Mouse (Mus musculus): ENCODE results near the gene Btg1. TPM values are rescaled to one million over a fixed set of nuclear protein-coding genes. Genes with fewer than 3 reads are reported as not detected.

The Btg1 gene
- total and polyA plus RNA-seq, 2 experiments from 2014 or later: 15.2 to 21.3 TPM

- no peaks in the 10 kb centered on the region for H3K36me3 ChIP-seq (ENCODE audit: insufficient read depth, low read length)
- no peaks in the 10 kb centered on the region for H3K4me1 ChIP-seq (ENCODE audit: insufficient read depth, low read length)
- no peak for DNase-seq (ENCODE audit: low spot score)
- H3K9ac ChIP-seq (replicated peaks; ENCODE audit: low read length, poor library complexity, severe bottlenecking): no peak overlapping the region
- no peak overlapping the region for H3K4me3 ChIP-seq (ENCODE audit: low read depth, low read length)
- no peaks in the 10 kb centered on the region for H3K27me3 ChIP-seq (ENCODE audit: insufficient read depth, low read length)
- H3K4me2 ChIP-seq (ENCODE audit: low read depth, low read length, poor library complexity, severe bottlenecking): no peak overlapping the region
- TF ChIP-seq CTCF (IDR thresholded peaks at IDR 0.05): no peak
- H3K27ac ChIP-seq (ENCODE audit: low read depth, low read length): no peak overlapping the region
- no peak for ATAC-seq (ENCODE audit: low FRiP score)
- WGBS: 73% methylated on average over 3 of the region's 3 CpGs
- H3K9me3 ChIP-seq (ENCODE audit: low read length): no peaks in the 10 kb centered on the region
These were observed 14.5 kb upstream of the Btg1 start for GRCm38 (mm10) chr10:96602339-96602738.

- Histone ChIP-seq H3K27ac (ENCODE audit: low read depth, low read length) (no peak overlapping the region), H3K27me3 (ENCODE audit: insufficient read depth, low read length) (no peaks in the 10 kb centered on the region), H3K4me1 (ENCODE audit: insufficient read depth, low read length) (no peaks in the 10 kb centered on the region), H3K4me3 (ENCODE audit: low read depth, low read length) (no peak overlapping the region), H3K9me3 (ENCODE audit: low read length) (no peaks in the 10 kb centered on the region), H3K9ac (replicated peaks; ENCODE audit: low read length, poor library complexity, severe bottlenecking) (no peak overlapping the region), H3K36me3 (ENCODE audit: insufficient read depth, low read length) (no peaks in the 10 kb centered on the region), H3K4me2 (ENCODE audit: low read depth, low read length, poor library complexity, severe bottlenecking) (no peak overlapping the region)
- ATAC-seq (ENCODE audit: low FRiP score) (no peak), DNase-seq (ENCODE audit: low spot score) (no peak)
- no peak for TF ChIP-seq CTCF (IDR thresholded peaks at IDR 0.05)
- 100% methylated on average over 1 of the region's 1 CpGs for WGBS
These were observed 11.6 kb upstream of the Btg1 start for GRCm38 (mm10) chr10:96605168-96605567.

GRCm38 (mm10) chr10:96605856-96606255, 10.9 kb upstream of the Btg1 start:
- no peak overlapping the region for H3K4me3 ChIP-seq (ENCODE audit: low read depth, low read length)
- no peak for TF ChIP-seq CTCF (IDR thresholded peaks at IDR 0.05)
- no peaks in the 10 kb centered on the region for H3K36me3 ChIP-seq (ENCODE audit: insufficient read depth, low read length)
- no peaks in the 10 kb centered on the region for H3K27me3 ChIP-seq (ENCODE audit: insufficient read depth, low read length)
- H3K27ac ChIP-seq (ENCODE audit: low read depth, low read length): no peak overlapping the region
- 89% methylated on average over 2 of the region's 2 CpGs for WGBS
- no peaks in the 10 kb centered on the region for H3K9me3 ChIP-seq (ENCODE audit: low read length)
- H3K4me2 ChIP-seq (ENCODE audit: low read depth, low read length, poor library complexity, severe bottlenecking): no peak overlapping the region
- H3K9ac ChIP-seq (replicated peaks; ENCODE audit: low read length, poor library complexity, severe bottlenecking): no peak overlapping the region
- ATAC-seq (ENCODE audit: low FRiP score) (no peak), DNase-seq (ENCODE audit: low spot score) (no peak)
- H3K4me1 ChIP-seq (ENCODE audit: insufficient read depth, low read length): no peaks in the 10 kb centered on the region

GRCm38 (mm10) chr10:96607617-96608185, 9.1 kb upstream of the Btg1 start:
- DNase-seq (ENCODE audit: low spot score): no peak
- no peaks in the 10 kb centered on the region for H3K36me3 ChIP-seq (ENCODE audit: insufficient read depth, low read length)
- H3K27me3 ChIP-seq (ENCODE audit: insufficient read depth, low read length): no peaks in the 10 kb centered on the region
- H3K4me3 ChIP-seq (ENCODE audit: low read depth, low read length): no peak overlapping the region
- TF ChIP-seq CTCF (IDR thresholded peaks at IDR 0.05): no peak
- no peaks in the 10 kb centered on the region for H3K9me3 ChIP-seq (ENCODE audit: low read length)
- no peak overlapping the region for H3K9ac ChIP-seq (replicated peaks; ENCODE audit: low read length, poor library complexity, severe bottlenecking)
- WGBS: 86% methylated on average over 4 of the region's 4 CpGs
- no peak for ATAC-seq (ENCODE audit: low FRiP score)
- H3K27ac ChIP-seq (ENCODE audit: low read depth, low read length): no peak overlapping the region
- no peak overlapping the region for H3K4me2 ChIP-seq (ENCODE audit: low read depth, low read length, poor library complexity, severe bottlenecking)
- H3K4me1 ChIP-seq (ENCODE audit: insufficient read depth, low read length): no peaks in the 10 kb centered on the region

GRCm38 (mm10) chr10:96609356-96610345, 7.2 kb upstream of the Btg1 start:
- no peaks in the 10 kb centered on the region for H3K36me3 ChIP-seq (ENCODE audit: insufficient read depth, low read length)
- no peak overlapping the region for H3K4me2 ChIP-seq (ENCODE audit: low read depth, low read length, poor library complexity, severe bottlenecking)
- H3K4me3 ChIP-seq (ENCODE audit: low read depth, low read length): no peak overlapping the region
- no peak overlapping the region for H3K9ac ChIP-seq (replicated peaks; ENCODE audit: low read length, poor library complexity, severe bottlenecking)
- H3K9me3 ChIP-seq (ENCODE audit: low read length): no peaks in the 10 kb centered on the region
- ATAC-seq (ENCODE audit: low FRiP score) (no peak), DNase-seq (ENCODE audit: low spot score) (no peak)
- no peaks in the 10 kb centered on the region for H3K4me1 ChIP-seq (ENCODE audit: insufficient read depth, low read length)
- H3K27ac ChIP-seq (ENCODE audit: low read depth, low read length): no peak overlapping the region
- WGBS: 83% methylated on average over 8 of the region's 8 CpGs
- TF ChIP-seq CTCF (IDR thresholded peaks at IDR 0.05): no peak
- H3K27me3 ChIP-seq (ENCODE audit: insufficient read depth, low read length): no peaks in the 10 kb centered on the region
